Mouse (Mus musculus) hematopoietic stem cell, adult 5-6 weeks (primary cell): ENCODE results near the gene C2cd3. TPM values are rescaled to one million over a fixed set of nuclear protein-coding genes. Genes with fewer than 3 reads are reported as not detected.
A peak's percentile ranks its signal among the peaks of the same experiment; 100 is the strongest.

Experiments used
- ATAC-seq, 2 experiments: fragments of 125-278 bp in 1 of 2; replicated peaks in 1 of 2; 2 replicates each; pipeline ENCODE4 v1.8.0; 2016 to 2017; ENCODE audit warnings: inconsistent platforms in 2 of 2, mild to moderate bottlenecking in 2 of 2, moderate number of reproducible peaks in 2 of 2, low read depth in 1 of 2, moderate TSS enrichment in 1 of 2; ENCODE audit not compliant: low FRiP score in 2 of 2, poor library complexity in 2 of 2, severe bottlenecking in 2 of 2, insufficient read depth in 1 of 2, low TSS enrichment in 1 of 2
- total RNA-seq: library from RNA; stranded (forward); fragments of 172-1452, 232-1000 nt; gene quantifications from 2 replicates; pipeline ENCODE4 v1.2.3, GENCODE M21; 2017

C2cd3 gene
- total RNA-seq, 1 experiment from 2014 or later = 36.7 TPM

- no peak for ATAC-seq
Observed at GRCm38 (mm10) chr7:100392265-100392664, 20.2 kb downstream of the C2cd3 start.

- ATAC-seq = no peak
Observed at GRCm38 (mm10) chr7:100399231-100399913, 27.3 kb downstream of the C2cd3 start.

GRCm38 (mm10) chr7:100400899-100401539 lies 29.0 kb downstream of the C2cd3 start:
- ATAC-seq = no peak

- ATAC-seq = no peak
Observed at GRCm38 (mm10) chr7:100402715-100403114, 30.7 kb downstream of the C2cd3 start.

GRCm38 (mm10) chr7:100407677-100408076 lies 35.6 kb downstream of the C2cd3 start:
- no peak for ATAC-seq

GRCm38 (mm10) chr7:100408684-100409083 lies 36.7 kb downstream of the C2cd3 start:
- ATAC-seq = no peak

- no peak for ATAC-seq
Observed at GRCm38 (mm10) chr7:100425795-100426194, 53.8 kb downstream of the C2cd3 start.

GRCm38 (mm10) chr7:100429102-100429501 lies 57.1 kb downstream of the C2cd3 start:
- ATAC-seq = peak; percentile 41 to 57; a peak in 2 of 4 replicates

GRCm38 (mm10) chr7:100429911-100430310 lies 57.9 kb downstream of the C2cd3 start:
- peak in 1 of 2 experiments; percentile 28; a peak in 2 of 4 replicates for ATAC-seq

- ATAC-seq = peak in 1 of 2 experiments; percentile 53; a peak in 1 of 4 replicates
Observed at GRCm38 (mm10) chr7:100431103-100431502, 59.1 kb downstream of the C2cd3 start.

- ATAC-seq = no peak
Observed at GRCm38 (mm10) chr7:100433295-100433694, 61.3 kb downstream of the C2cd3 start.

- peak; percentile 69 to 71 for ATAC-seq
Observed at GRCm38 (mm10) chr7:100443728-100444127, 71.7 kb downstream of the C2cd3 start.

- ATAC-seq = no peak
Observed at GRCm38 (mm10) chr7:100446271-100446670, 74.2 kb downstream of the C2cd3 start.

- no peak for ATAC-seq
Observed at GRCm38 (mm10) chr7:100448530-100448929, 76.5 kb downstream of the C2cd3 start.

- no peak for ATAC-seq
Observed at GRCm38 (mm10) chr7:100448985-100449384, 77.0 kb downstream of the C2cd3 start.

GRCm38 (mm10) chr7:100458153-100458552 lies 86.1 kb downstream of the C2cd3 start:
- no peak for ATAC-seq

- ATAC-seq = no peak
Observed at GRCm38 (mm10) chr7:100459862-100460261, 87.8 kb downstream of the C2cd3 start.

- peak; percentile 47 to 55; a peak in 3 of 4 replicates for ATAC-seq
Observed at GRCm38 (mm10) chr7:100461621-100462151, 89.7 kb downstream of the C2cd3 start.
